Mouse (Mus musculus) olfactory bulb, adult 2 months (tissue): ENCODE data around the gene Ly6g5c. TPM values are rescaled to one million over a fixed set of nuclear protein-coding genes. Genes with fewer than 3 reads are reported as not detected.

Experiments
- H3K27ac ChIP-seq: fragments of 200-500 bp; 2 replicates; pipeline ENCODE4 v1.5.1; 2012; ENCODE audit warnings: low read depth, low read length; ENCODE audit not compliant: insufficient read depth
- H3K4me1 ChIP-seq: fragments of 200-500 bp; 2 replicates; pipeline ENCODE4 v1.6.1; 2012; ENCODE audit warnings: low read length; ENCODE audit not compliant: control insufficient read depth, insufficient read depth
- H3K4me3 ChIP-seq: fragments of 200-500 bp; 2 replicates; pipeline ENCODE4 v1.5.1; 2012; ENCODE audit warnings: mild to moderate bottlenecking, low read depth, low read length, moderate library complexity; ENCODE audit not compliant: insufficient read depth
- CTCF ChIP-seq: fragments of 200-500 bp; IDR thresholded peaks from 2 replicates; pipeline ENCODE4 v1.5.1; 2012; ENCODE audit warnings: low read depth, mild to moderate bottlenecking, low read length, moderate library complexity; ENCODE audit not compliant: insufficient read depth
- POLR2A ChIP-seq: fragments of 200-500 bp; IDR thresholded peaks from 2 replicates; pipeline ENCODE4 v1.6.1; 2012; ENCODE audit warnings: mild to moderate bottlenecking, low read depth, low read length, moderate library complexity; ENCODE audit not compliant: insufficient read depth
- WGBS: fragments of 180-500 bp; shearing (Covaris S2); methylation state at CpG from one replicate; pipeline ENCODE4 v1.1.7; 2018; 5-methylcytosine and 5-hydroxymethylcytosine counted together
- polyA plus RNA-seq: library from polyadenylated mRNA; stranded (reverse); fragments of >200 nt; gene quantifications from 2 replicates; pipeline ENCODE4 v1.2.4, GENCODE M21; 2012; ENCODE audit warnings: low replicate concordance; ENCODE audit not compliant: missing spikeins, insufficient read depth, insufficient read length

Gene Ly6g5c
- polyA plus RNA-seq, 1 experiment: not detected

GRCm38 (mm10) chr17:35140490-35140996 is 32.5 kb downstream of the Ly6g5c start:
- TF ChIP-seq POLR2A (no peak), CTCF (no peak)
- no peak overlapping the region for H3K27ac ChIP-seq
- no peak overlapping the region for H3K4me3 ChIP-seq
- peaks cover 2% of the 10 kb centered on the region for H3K4me1 ChIP-seq
- 80% methylated on average over 16 of the region's 16 CpGs for WGBS

GRCm38 (mm10) chr17:35141971-35142370 is 33.9 kb downstream of the Ly6g5c start:
- peaks cover 2% of the 10 kb centered on the region for H3K4me1 ChIP-seq
- no peak overlapping the region for H3K4me3 ChIP-seq
- TF ChIP-seq POLR2A: no peak
- TF ChIP-seq CTCF: no peak
- 84% methylated on average over 6 of the region's 6 CpGs for WGBS
- H3K27ac ChIP-seq: no peak overlapping the region

GRCm38 (mm10) chr17:35146139-35146538 is 38.1 kb downstream of the Ly6g5c start:
- H3K27ac ChIP-seq: no peak overlapping the region
- WGBS: 73% methylated on average over 5 of the region's 5 CpGs

GRCm38 (mm10) chr17:35147348-35147747 is 39.3 kb downstream of the Ly6g5c start:
- 54% methylated on average over 3 of the region's 3 CpGs for WGBS
- TF ChIP-seq CTCF: no peak
- TF ChIP-seq POLR2A: no peak

More at GRCm38 (mm10) chr17:35146139-35146538, 38.1 kb downstream of the Ly6g5c start:
- TF ChIP-seq POLR2A: no peak
- no peak for TF ChIP-seq CTCF
- Histone ChIP-seq H3K4me3 (no peak overlapping the region), H3K4me1 (no peaks in the 10 kb centered on the region)

GRCm38 (mm10) chr17:35147922-35148639 is 40.0 kb downstream of the Ly6g5c start:
- 42% methylated on average over 5 of the region's 5 CpGs for WGBS
- no peak overlapping the region for H3K27ac ChIP-seq
- H3K4me1 ChIP-seq: no peaks in the 10 kb centered on the region
- TF ChIP-seq CTCF (no peak), POLR2A (no peak)
- H3K4me3 ChIP-seq: no peak overlapping the region

More at GRCm38 (mm10) chr17:35147348-35147747, 39.3 kb downstream of the Ly6g5c start:
- Histone ChIP-seq H3K27ac (no peak overlapping the region), H3K4me3 (no peak overlapping the region), H3K4me1 (no peaks in the 10 kb centered on the region)

- WGBS: 89% methylated on average over 4 of the region's 4 CpGs
- Histone ChIP-seq H3K4me3 (no peak overlapping the region), H3K27ac (no peak overlapping the region), H3K4me1 (no peaks in the 10 kb centered on the region)
- TF ChIP-seq POLR2A (no peak), CTCF (no peak)
Measured at GRCm38 (mm10) chr17:35152121-35152520, 44.0 kb downstream of the Ly6g5c start.

GRCm38 (mm10) chr17:35153077-35153476 is 45.0 kb downstream of the Ly6g5c start:
- Histone ChIP-seq H3K27ac (no peak overlapping the region), H3K4me1 (no peaks in the 10 kb centered on the region), H3K4me3 (no peak overlapping the region)
- WGBS: 81% methylated on average over 9 of the region's 9 CpGs
- TF ChIP-seq POLR2A (no peak), CTCF (no peak)

- Histone ChIP-seq H3K4me1 (no peaks in the 10 kb centered on the region), H3K27ac (no peak overlapping the region), H3K4me3 (no peak overlapping the region)
- 88% methylated on average over 4 of the region's 4 CpGs for WGBS
- TF ChIP-seq CTCF: no peak
- no peak for TF ChIP-seq POLR2A
Measured at GRCm38 (mm10) chr17:35153931-35154330, 45.9 kb downstream of the Ly6g5c start.

- Histone ChIP-seq H3K27ac (no peak overlapping the region), H3K4me1 (no peaks in the 10 kb centered on the region), H3K4me3 (no peak overlapping the region)
- 68% methylated on average over 7 of the region's 7 CpGs for WGBS
- TF ChIP-seq POLR2A (no peak), CTCF (no peak)
Measured at GRCm38 (mm10) chr17:35154616-35155015, 46.5 kb downstream of the Ly6g5c start.

GRCm38 (mm10) chr17:35155451-35155850 is 47.4 kb downstream of the Ly6g5c start:
- no peak overlapping the region for H3K4me3 ChIP-seq
- H3K27ac ChIP-seq: no peak overlapping the region
- WGBS: 80% methylated on average over 12 of the region's 12 CpGs
- no peak for TF ChIP-seq CTCF
- no peak for TF ChIP-seq POLR2A
- H3K4me1 ChIP-seq: no peaks in the 10 kb centered on the region
